Mouse (Mus musculus) ES-E14 (cell line): ENCODE data around the gene Acaa1a. TPM values are rescaled to one million over a fixed set of nuclear protein-coding genes. Genes with fewer than 3 reads are reported as not detected.

ENCODE experiments used
- DNase-seq: peaks from one replicate; pipeline ENCODE4 v3.0.0-alpha.2; 2013; ENCODE audit warnings: low read depth, low spot score
- H3K27ac ChIP-seq: 2 replicates; pipeline ENCODE4 v1.5.1; 2012; ENCODE audit warnings: low read depth, mild to moderate bottlenecking, low read length, moderate library complexity, mixed read lengths; ENCODE audit not compliant: poor library complexity, insufficient read depth, severe bottlenecking
- H3K36me3 ChIP-seq: 2 replicates; pipeline ENCODE4 v1.6.1; 2012; ENCODE audit warnings: mild to moderate bottlenecking, low read length, moderate library complexity, mixed read lengths; ENCODE audit not compliant: control insufficient read depth, poor library complexity, insufficient read depth, severe bottlenecking
- H3K4me1 ChIP-seq, 2 experiments: fragments of 150-350 bp in 1 of 2; sonication (generic) in 1 of 2; 2 replicates each; pipeline ENCODE4 v1.6.1; 2012; ENCODE audit warnings: low read length in 2 of 2, mild to moderate bottlenecking in 1 of 2, mixed read lengths in 1 of 2; ENCODE audit not compliant: control insufficient read depth in 2 of 2, insufficient read depth in 2 of 2, poor library complexity in 1 of 2
- H3K4me3 ChIP-seq, 2 experiments: fragments of 150-350 bp in 1 of 2; sonication (generic) in 1 of 2; 2 replicates each; pipeline ENCODE4 v1.5.1; 2012; ENCODE audit warnings: low read length in 2 of 2, low read depth in 1 of 2, mild to moderate bottlenecking in 1 of 2, mixed read lengths in 1 of 2; ENCODE audit not compliant: insufficient read depth in 1 of 2, poor library complexity in 1 of 2, severe bottlenecking in 1 of 2
- H3K9ac ChIP-seq: 2 replicates; pipeline ENCODE4 v1.6.1; 2012; ENCODE audit warnings: low read depth, mild to moderate bottlenecking, low read length, mixed read lengths; ENCODE audit not compliant: poor library complexity, insufficient read depth, severe bottlenecking
- H3K9me3 ChIP-seq: fragments of 150-350 bp; sonication (generic); 2 replicates; pipeline ENCODE4 v1.6.1; 2012; ENCODE audit warnings: low read depth, mild to moderate bottlenecking, low read length; ENCODE audit not compliant: control insufficient read depth, insufficient read depth
- CHD2 ChIP-seq: IDR thresholded peaks from 2 replicates; pipeline ENCODE4 v1.6.1; 2014; ENCODE audit warnings: mild to moderate bottlenecking, low read depth, low read length, inconsistent platforms
- MAFK ChIP-seq: IDR thresholded peaks from 2 replicates; pipeline ENCODE4 v1.6.1; 2014; ENCODE audit warnings: mild to moderate bottlenecking, low read depth, low read length, inconsistent platforms; ENCODE audit not compliant: insufficient read depth
- in situ Hi-C, 2 experiments: fragments of 600-800 bp; cut with MboI; formaldehyde crosslinking; loops; one replicate each; pipeline ENCODE4 v1.15.1; 2025; ENCODE audit warnings: low sequenced_read_pairs in 2 of 2, inconsistent platforms in 1 of 2; ENCODE audit not compliant: unreplicated experiment in 2 of 2
- total RNA-seq: library from RNA; depleted of rRNA; stranded (reverse); fragments of 300-350 nt; gene quantifications from 2 replicates; pipeline ENCODE4 v1.2.3, GENCODE M21; 2012; rRNA removed

Acaa1a gene
- total RNA-seq, 1 experiment: 54.9 TPM

GRCm38 (mm10) chr9:119394808-119395207 is 55.3 kb downstream of the Acaa1a start:
- peaks cover 0 to 6% of the 10 kb centered on the region in 2 experiments; a peak in 1 of 4 replicates for H3K4me1 ChIP-seq
- no peak overlapping the region for H3K9ac ChIP-seq
- in situ Hi-C loops: no loop called here
- no peak for DNase-seq
- H3K9me3 ChIP-seq: no peaks in the 10 kb centered on the region
- H3K27ac ChIP-seq: no peak overlapping the region
- H3K4me3 ChIP-seq: no peak overlapping the region
- H3K36me3 ChIP-seq: peaks cover 7% of the 10 kb centered on the region
- TF ChIP-seq CHD2 (no peak), MAFK (no peak)

Other genes starting within 250 kb of the Acaa1a start
- 13.1 and 15.3 TPM in 2 replicates for gene Plcd1, start 246.2 kb upstream of the Acaa1a start, total RNA-seq
- gene Dlec1, start 237.2 kb upstream of the Acaa1a start, total RNA-seq: 1.2 and 3.7 TPM in 2 replicates
- gene Acaa1b, start 182.6 kb upstream of the Acaa1a start, total RNA-seq: 3.0 and 6.8 TPM in 2 replicates
- gene Gm47289, start 180.5 kb upstream of the Acaa1a start, total RNA-seq: not detected in 2 replicates
- 0.13 TPM in 1 of 2 replicates, not detected in the other for gene Slc22a13, start 130.6 kb upstream of the Acaa1a start, total RNA-seq
- 52.1 and 53.1 TPM in 2 replicates for gene Oxsr1, start 17.2 kb upstream of the Acaa1a start, total RNA-seq
- 4.2 and 5.4 TPM in 2 replicates for gene Myd88, start 1.7 kb downstream of the Acaa1a start, total RNA-seq
- gene Xylb, start 17.7 kb downstream of the Acaa1a start, total RNA-seq: 3.7 and 6.7 TPM in 2 replicates
- 0.45 and 1.1 TPM in 2 replicates for gene Slc22a14, start 25.9 kb downstream of the Acaa1a start, total RNA-seq
- 29.8 and 57.1 TPM in 2 replicates for gene Acvr2b, start 62.4 kb downstream of the Acaa1a start, total RNA-seq
- gene Exog, start 105.3 kb downstream of the Acaa1a start, total RNA-seq: 9.3 and 11.9 TPM in 2 replicates
- 0.76 and 0.95 TPM in 2 replicates for gene Scn5a, start 239.3 kb downstream of the Acaa1a start, total RNA-seq